20 mouse cellular contexts compared by ENCODE assay signal in genomic region chr8:124090473-124090872, GRCm38 (mm10).
A peak's percentile ranks its signal among the peaks of the same experiment; 100 is the strongest.
DNase-seq lines count a peak whose midpoint lies in the region; ATAC-seq and TF ChIP-seq lines count a peak whose summit lies in the region.
"Had no signal": no experiment of that assay in that cellular context is flagged by ENCODE, and none has a peak within 500 bp of the region (broad histone marks: within the 10 kb centered on the region; RNA-seq: fewer than 3 reads in every experiment).

No protein-coding gene starts in this region.

- ATAC-seq in liver, embryonic 12.5 days: peak; percentile 54
- ATAC-seq in stomach, postnatal 0 days (ENCODE audit: low FRiP score, low TSS enrichment): peak; percentile 31; the same call in 1 of the 2 replicates
- ATAC-seq: forebrain, embryonic 16.5 days; hindbrain, postnatal 0 days had no signal

- peaks cover 3% of the 10 kb centered on the region; the same call in 1 of the 2 replicates for H3K27me3 ChIP-seq in liver, embryonic 12.5 days (replicated peaks)
- no peaks in the 10 kb centered on the region for H3K27me3 ChIP-seq in stomach, postnatal 0 days (ENCODE audit: control insufficient read depth, insufficient read depth, low read length)
- H3K27me3 ChIP-seq: embryonic facial prominence, embryonic 13.5 days had no signal

- WGBS in liver, embryonic 12.5 days (ENCODE audit: insufficient replicate concordance): 78% methylated on average over 5 of the region's 5 CpGs
- WGBS in stomach, postnatal 0 days: 86% methylated on average over 5 of the region's 5 CpGs

- no peak for TF ChIP-seq EP300 in stomach, postnatal 0 days (optimal IDR thresholded peaks at IDR 0.05)

- no peak overlapping the region for H3K4me3 ChIP-seq in liver, embryonic 12.5 days
- H3K4me3 ChIP-seq in stomach, postnatal 0 days (ENCODE audit: low read depth, low read length): no peak overlapping the region
- H3K4me3 ChIP-seq: embryonic facial prominence, embryonic 13.5 days; heart, embryonic 15.5 days; hindbrain, embryonic 13.5 days had no signal

- no peaks in the 10 kb centered on the region for H3K4me1 ChIP-seq in liver, embryonic 12.5 days
- H3K4me1 ChIP-seq in stomach, postnatal 0 days (replicated peaks; ENCODE audit: control insufficient read depth, insufficient read depth): no peaks in the 10 kb centered on the region
- H3K4me1 ChIP-seq: embryonic facial prominence, embryonic 13.5 days; heart, embryonic 15.5 days had no signal

- H3K36me3 ChIP-seq in liver, embryonic 12.5 days: no peaks in the 10 kb centered on the region
- no peaks in the 10 kb centered on the region for H3K36me3 ChIP-seq in stomach, postnatal 0 days (ENCODE audit: control insufficient read depth, insufficient read depth, low read length)
- H3K36me3 ChIP-seq: embryonic facial prominence, embryonic 13.5 days; heart, embryonic 15.5 days; hindbrain, embryonic 13.5 days had no signal

- H3K4me2 ChIP-seq in liver, embryonic 12.5 days: no peak overlapping the region
- H3K4me2 ChIP-seq in stomach, postnatal 0 days (replicated peaks; ENCODE audit: low read depth): no peak overlapping the region
- H3K4me2 ChIP-seq: embryonic facial prominence, embryonic 13.5 days; heart, embryonic 11.5 days; heart, embryonic 15.5 days; hindbrain, embryonic 13.5 days had no signal

- no peak for TF ChIP-seq CTCF in stomach, postnatal 0 days (IDR thresholded peaks at IDR 0.05; ENCODE audit: low read depth)

- DNase-seq in ES-CJ7 (ENCODE audit: low read depth, low spot score): peak; percentile 75
- DNase-seq in c-Kit-negative CD71-positive TER-119-positive erythroid progenitor cells, embryonic 14.5 days (ENCODE audit: low read depth, low spot score): peak; percentile 20
- no peak for DNase-seq in stomach, postnatal 0 days (ENCODE audit: low spot score)
- DNase-seq in thymus, postnatal 25 days: no peak
- DNase-seq in adrenal gland, postnatal 14 days: no peak
- no peak for DNase-seq in urinary bladder, postnatal 36 days (ENCODE audit: low spot score in 2 of 2)
- DNase-seq: adrenal gland, adult 2 months; cerebellum, adult 18-20 months; cerebellum, adult 9-11 months; cerebellum, postnatal 36 days; gastrocnemius, postnatal 10 days; heart, adult 18-20 months; heart, postnatal 14 days had no signal

- no peak overlapping the region for H3K9ac ChIP-seq in liver, embryonic 12.5 days
- H3K9ac ChIP-seq in stomach, postnatal 0 days (ENCODE audit: low read length): no peak overlapping the region
- H3K9ac ChIP-seq: embryonic facial prominence, embryonic 13.5 days; heart, embryonic 15.5 days; hindbrain, embryonic 13.5 days had no signal

- H3K27ac ChIP-seq in liver, embryonic 12.5 days: no peak overlapping the region
- no peak overlapping the region for H3K27ac ChIP-seq in stomach, postnatal 0 days (replicated peaks)
- H3K27ac ChIP-seq: embryonic facial prominence, embryonic 13.5 days; heart, embryonic 15.5 days; hindbrain, embryonic 13.5 days; hindbrain, postnatal 0 days had no signal

- no peaks in the 10 kb centered on the region for H3K9me3 ChIP-seq in liver, embryonic 12.5 days (replicated peaks)
- no peaks in the 10 kb centered on the region for H3K9me3 ChIP-seq in stomach, postnatal 0 days (ENCODE audit: control insufficient read depth, low read length)
- H3K9me3 ChIP-seq: embryonic facial prominence, embryonic 13.5 days; hindbrain, embryonic 13.5 days had no signal

Comparison
In these comparisons a context has a peak if more than half of its experiments do, and no peak if none do; other contexts are left out.
1. DNase-seq: peak in ES-CJ7 (single experiment) and c-Kit-negative CD71-positive TER-119-positive erythroid progenitor cells, embryonic 14.5 days (single experiment); none in stomach, postnatal 0 days (single experiment), thymus, postnatal 25 days (single experiment), adrenal gland, postnatal 14 days (single experiment) and urinary bladder, postnatal 36 days (0 of 2).